Mouse (Mus musculus): ENCODE measurements around the gene Iqca.

The Iqca gene

DNA sequence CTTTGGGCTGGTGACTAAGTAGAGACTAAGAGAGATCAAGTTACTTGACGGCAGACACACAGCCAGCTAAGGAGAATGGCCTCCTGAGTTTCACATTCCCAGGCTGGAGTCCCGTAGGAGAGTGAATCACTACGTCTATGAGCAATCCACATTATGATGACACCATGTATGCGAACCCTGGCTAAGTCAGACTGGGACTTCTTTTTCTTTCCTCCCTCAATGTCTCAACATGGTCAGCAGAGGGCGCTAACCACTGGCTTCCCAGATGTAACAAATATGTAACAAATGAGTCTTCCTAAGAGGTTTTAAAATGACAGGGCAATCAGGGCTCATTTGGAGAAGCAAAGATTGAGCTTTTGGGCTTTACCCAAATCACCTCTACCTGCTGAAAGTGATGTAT, 101.9 kb downstream of the Iqca start:
- no peak for DNase-seq

DNA sequence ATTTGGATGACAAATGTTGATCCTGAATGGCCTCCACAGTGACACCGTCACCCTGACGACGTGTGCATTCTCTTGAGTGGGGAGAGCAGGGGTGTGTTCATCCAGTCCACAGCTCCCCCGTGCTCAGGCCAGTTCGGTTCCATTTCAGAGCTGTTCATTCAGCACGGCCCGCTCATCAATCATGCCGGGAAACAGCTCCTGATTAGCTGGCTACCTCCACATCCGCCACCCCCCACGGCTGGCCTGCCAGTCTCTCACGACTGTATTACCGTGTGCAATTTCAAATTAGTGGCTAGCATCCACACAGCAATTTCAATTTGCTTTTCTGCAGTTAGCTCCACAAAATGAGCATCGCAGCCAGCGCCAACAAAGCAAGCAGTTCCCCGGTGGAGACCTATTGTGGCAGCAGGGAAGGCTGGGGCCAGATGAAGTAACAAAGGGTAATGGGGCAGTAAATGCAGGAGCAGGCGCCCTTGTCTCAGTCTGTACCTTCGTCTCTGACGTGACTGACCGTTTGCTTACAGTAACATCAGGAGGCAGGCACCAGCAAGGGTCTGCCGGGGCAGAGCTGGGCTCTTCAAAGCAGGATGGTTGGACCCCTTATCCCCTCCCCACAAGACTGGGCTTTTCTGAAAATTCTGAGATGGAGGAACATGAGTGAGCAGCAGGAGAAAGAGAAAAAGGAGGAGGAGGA, 103.0 kb downstream of the Iqca start:
- no peak for DNase-seq

- DNase-seq: no peak
Observed at GRCm38 (mm10) chr1:90028305-90028704, 124.9 kb downstream of the Iqca start.

- no peak for DNase-seq
Observed at GRCm38 (mm10) chr1:90026945-90027344, 126.3 kb downstream of the Iqca start.

- no peak for DNase-seq
Observed at GRCm38 (mm10) chr1:90020336-90020735, 132.9 kb downstream of the Iqca start.

GRCm38 (mm10) chr1:90018071-90018470, 135.1 kb downstream of the Iqca start:
- no peak for DNase-seq

DNA sequence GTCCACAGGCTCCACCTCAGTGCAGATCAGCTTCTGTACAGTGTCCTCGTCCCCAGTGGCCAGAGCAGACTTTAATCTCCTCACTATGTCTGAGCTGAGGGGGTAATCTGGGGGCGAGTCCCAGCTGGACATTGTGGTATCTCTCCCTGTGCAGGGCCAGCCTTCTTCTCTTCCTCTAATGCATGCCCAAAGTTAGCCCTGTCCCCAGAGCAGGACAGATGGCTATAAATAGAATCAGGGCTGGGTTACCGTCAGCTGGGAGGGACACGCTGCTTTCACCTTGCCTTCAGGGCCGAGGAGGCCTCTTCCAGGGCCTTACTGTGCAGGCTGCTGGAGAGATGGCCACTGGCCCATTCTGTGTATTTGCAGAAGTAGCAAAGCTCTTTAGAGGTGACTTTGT, 138.8 kb downstream of the Iqca start, which contains the start of gene Asb18:
Gene Asb18 (minus strand): TSS at position 221 of the 400 bp plus-strand sequence.
- no peak for DNase-seq

GRCm38 (mm10) chr1:90013273-90013672, 139.9 kb downstream of the Iqca start:
- DNase-seq: no peak

- peak in 1 of 2 experiments; percentile 2 for DNase-seq
Observed at GRCm38 (mm10) chr1:90012850-90013249, 140.4 kb downstream of the Iqca start.

- DNase-seq: no peak
Observed at GRCm38 (mm10) chr1:90012168-90012567, 141.0 kb downstream of the Iqca start.

- no peak for DNase-seq
Observed at GRCm38 (mm10) chr1:90010077-90010476, 143.1 kb downstream of the Iqca start.

DNA sequence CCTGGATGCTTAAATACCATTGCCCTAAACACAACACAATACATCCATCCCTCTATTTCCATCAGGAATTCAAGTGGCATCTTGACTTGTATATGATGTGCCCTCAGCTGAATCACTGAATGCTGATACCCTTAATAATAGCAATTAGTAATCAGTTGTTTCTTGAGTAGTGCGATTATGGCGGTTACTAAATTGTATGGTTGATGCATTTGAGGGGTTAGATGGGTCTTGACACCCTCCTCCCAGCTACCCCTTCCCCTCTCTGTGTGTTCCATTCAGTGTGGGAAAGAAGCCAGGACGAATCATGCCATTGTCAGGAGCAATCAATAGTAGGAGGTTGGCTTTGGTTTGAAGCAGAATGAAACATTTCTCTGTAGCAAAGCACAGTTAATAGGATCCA, 144.0 kb downstream of the Iqca start:
- DNase-seq: no peak

DNA sequence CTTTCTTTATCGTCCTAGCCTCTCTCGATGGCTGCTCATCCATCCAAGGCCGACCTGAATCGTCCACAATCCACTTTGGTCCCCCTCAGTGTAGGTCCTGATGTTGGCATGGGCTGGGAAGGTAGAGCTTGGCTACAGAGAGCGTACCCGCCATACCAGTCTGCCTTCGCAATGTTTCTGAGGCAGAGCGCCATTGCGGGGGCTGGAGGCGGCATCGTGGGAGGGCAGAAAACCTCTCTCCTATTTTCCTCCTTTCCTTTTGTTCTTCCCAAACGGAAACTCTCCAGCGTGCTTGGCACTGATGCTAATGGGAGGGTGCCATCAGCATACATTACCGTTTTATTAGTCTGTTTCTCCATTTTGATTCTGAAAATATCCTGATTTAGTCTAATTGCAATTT, 146.5 kb downstream of the Iqca start:
- DNase-seq: no peak

DNA sequence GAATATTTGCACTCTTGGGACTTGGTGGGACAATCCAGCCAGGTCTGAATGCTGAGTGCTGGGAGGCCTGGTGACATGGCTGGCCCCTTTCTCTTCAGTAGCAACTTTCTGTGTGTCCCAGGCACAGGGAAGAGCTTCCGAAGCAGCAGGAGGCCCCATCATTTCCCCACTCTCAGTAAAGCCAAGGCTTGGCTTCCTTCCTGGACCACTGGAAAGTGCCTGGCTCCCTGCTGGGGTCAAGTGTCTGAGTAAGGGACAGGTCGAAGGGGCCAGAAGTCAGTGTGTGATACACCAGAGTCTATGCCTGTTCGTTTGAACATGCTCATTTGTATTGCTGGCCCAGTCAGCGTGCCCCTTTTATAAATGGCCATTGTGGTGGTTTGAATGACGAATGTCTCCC, 152.2 kb downstream of the Iqca start:
- no peak for DNase-seq

- no peak for DNase-seq
Observed at GRCm38 (mm10) chr1:89999858-90000257, 153.3 kb downstream of the Iqca start.

DNA sequence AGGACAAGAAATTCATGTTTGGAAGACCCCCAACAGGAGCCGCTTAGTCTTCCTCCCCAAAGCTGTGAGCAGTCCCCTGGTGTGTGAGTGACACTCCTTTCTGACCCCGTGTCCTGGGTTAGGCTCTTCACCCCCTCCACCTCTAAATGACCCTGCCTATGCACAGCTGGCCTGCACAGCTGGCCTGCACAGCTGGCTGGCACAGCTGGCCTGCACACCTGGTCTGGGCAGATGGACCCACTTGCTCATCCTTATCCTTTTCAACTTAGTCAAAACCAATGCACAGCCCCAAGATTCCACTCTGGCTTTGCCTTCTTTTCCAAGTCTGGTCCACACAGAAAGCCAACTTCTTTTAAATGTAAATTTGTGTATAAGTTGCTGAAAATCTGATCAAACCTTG, 154.5 kb downstream of the Iqca start:
- DNase-seq: no peak

DNA sequence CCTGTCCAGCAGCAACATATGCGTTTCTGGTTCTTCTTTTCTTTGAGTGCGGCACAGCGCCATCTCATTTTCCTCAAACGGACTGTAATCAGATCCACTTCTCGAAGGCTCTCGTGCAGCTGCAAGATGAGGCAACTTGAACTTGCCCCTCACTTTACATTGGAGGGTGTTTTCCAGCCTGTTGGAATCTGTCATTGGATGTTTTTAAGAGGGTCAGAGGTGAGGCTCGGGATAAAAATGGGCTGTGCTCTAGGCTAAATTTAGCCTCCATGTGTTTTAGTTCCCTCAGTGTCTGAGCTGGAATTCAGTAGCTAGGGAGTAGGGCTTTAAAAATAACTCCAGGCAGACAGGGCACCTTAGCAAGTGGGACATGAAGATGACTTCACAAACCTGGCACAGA, 155.1 kb downstream of the Iqca start:
- DNase-seq: no peak

DNA sequence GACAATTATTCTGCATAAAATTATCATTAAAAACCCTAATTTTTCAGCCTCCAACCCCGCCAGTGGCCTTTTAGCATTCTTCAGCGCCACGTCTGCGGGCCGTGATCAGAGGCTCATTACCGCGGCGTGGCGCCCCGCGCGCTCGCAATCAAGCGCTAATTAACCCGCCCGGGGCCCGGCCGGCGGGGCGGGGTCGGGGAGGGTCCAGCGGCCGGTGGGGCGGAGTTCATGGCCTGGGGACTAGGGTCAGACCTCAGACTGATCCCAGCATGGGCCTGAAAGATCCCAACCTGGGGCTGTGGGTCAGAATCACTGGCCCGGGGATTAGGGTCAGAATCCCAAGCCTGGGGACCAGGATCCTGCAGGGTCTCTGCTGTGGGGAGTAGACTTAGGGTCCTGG, 160.9 kb downstream of the Iqca start:
- DNase-seq: no peak

Measured in thymus, postnatal 36 days (tissue).